ENCODE assay signal across 8 mouse cellular contexts in genomic region chr2:25271827-25272511, GRCm38 (mm10). TPM values are rescaled to one million over a fixed set of nuclear protein-coding genes. Genes with fewer than 3 reads are reported as not detected.
A peak's percentile ranks its signal among the peaks of the same experiment; 100 is the strongest.
DNase-seq lines count a peak whose midpoint lies in the region; ATAC-seq lines count a peak whose summit lies in the region.

TSS of gene Ssna1 (minus strand) at chr2:25272438.
TSS of gene Anapc2 (plus strand) at chr2:25272478.

- H3K79me2 ChIP-seq in macrophage (ENCODE audit: inconsistent target) = peaks cover 54% of the 10 kb centered on the region

- peaks cover 30% of the 10 kb centered on the region for H3K4me1 ChIP-seq in hindbrain, embryonic 16.5 days (ENCODE audit: control insufficient read depth, insufficient read depth, low read depth, low read length)

- peak within 1 kb of the TSS; percentile 87 for H3K9ac ChIP-seq in hindbrain, embryonic 16.5 days (ENCODE audit: low read depth, low read length)

- no peaks in the 10 kb centered on the region for H3K9me3 ChIP-seq in hindbrain, embryonic 16.5 days (ENCODE audit: control insufficient read depth, low read length)

- peaks cover 30% of the 10 kb centered on the region for H3K36me3 ChIP-seq in hindbrain, embryonic 16.5 days (ENCODE audit: control insufficient read depth, insufficient read depth, low read length)
- H3K36me3 ChIP-seq in macrophage (ENCODE audit: inconsistent target) = peaks cover 42% of the 10 kb centered on the region

- DNase-seq in WW6 (ENCODE audit: low read depth, low spot score) = peak; percentile 91
- DNase-seq in cerebellum, postnatal 4 days (ENCODE audit: low spot score in 2 of 2) = peak; percentile 97 to 99
- DNase-seq in gastrocnemius, adult 18-20 months (ENCODE audit: low spot score) = peak; percentile 97
- DNase-seq in left cerebral cortex, adult 18-20 months (ENCODE audit: low spot score in 2 of 2) = peak; percentile 98 to 99
- DNase-seq in right cerebral cortex, adult 18-20 months = peak; percentile 98
- DNase-seq in urinary bladder, postnatal 10 days (ENCODE audit: low spot score) = peak; percentile 95

- peak within 1 kb of the TSS; percentile 97 for H3K4me2 ChIP-seq in hindbrain, embryonic 16.5 days (ENCODE audit: low read length)

- H3K27ac ChIP-seq in hindbrain, embryonic 16.5 days (ENCODE audit: low read depth, low read length) = peak within 1 kb of the TSS; percentile 85
- peak within 1 kb of the TSS; percentile 64 for H3K27ac ChIP-seq in macrophage

- no peaks in the 10 kb centered on the region for H3K27me3 ChIP-seq in hindbrain, embryonic 16.5 days (replicated peaks; ENCODE audit: control insufficient read depth, insufficient read depth, low read length)

- peak within 1 kb of the TSS; percentile 83 for H3K4me3 ChIP-seq in hindbrain, embryonic 16.5 days (ENCODE audit: low read length)
- H3K4me3 ChIP-seq in macrophage (ENCODE audit: inconsistent target) = peak within 1 kb of the TSS; percentile 97

- WGBS in hindbrain, embryonic 16.5 days = under 1% methylated on average over 55 of the region's 55 CpGs
- under 1% methylated on average over 48 of the region's 55 CpGs for WGBS in macrophage (ENCODE audit: missing documents)

- ATAC-seq in hindbrain, embryonic 16.5 days = peak; percentile 96

RNA-seq across cellular contexts. Expression of gene Ssna1, which starts in this region (rescaled TPM):
- total RNA-seq in gastrocnemius, adult 18-20 months (2021) = 10 to 100 TPM; 27.9 to 30.9 TPM
- polyA plus RNA-seq in hindbrain, embryonic 16.5 days (2015; fragmentation: Nextera tagmentation; extraction: Ambion mirVana) = 181 and 183 TPM in 2 replicates
- 10 to 100 TPM; 57.6 to 70.5 TPM for total RNA-seq in left cerebral cortex, adult 18-20 months (2021)
- total RNA-seq in macrophage (2018; cell fraction: chromatin; rRNA removed) = 10 to 100 TPM in 17 of 26 experiments, 1 to 10 TPM in 9; 1.4 to 40.9 (median 14.4) TPM
- 10 to 100 TPM; 24.4 to 47.4 (median 37.5) TPM for total RNA-seq in macrophage (2018; cell fraction: cytosol; rRNA removed)
- total RNA-seq in macrophage (2018; cell fraction: nucleus; rRNA removed) = 10 to 100 TPM in 20 of 26 experiments, 1 to 10 TPM in 6; 5.7 to 40.4 (median 18.4) TPM
- polyA plus RNA-seq in macrophage (2018) = 26.0 to 60.7 TPM (median 55.7 TPM) in 3 replicates

RNA-seq across cellular contexts. Expression of gene Anapc2, which starts in this region (rescaled TPM):
- total RNA-seq in gastrocnemius, adult 18-20 months (2021) = 10 to 100 TPM; 27.6 to 30.4 TPM
- 137 and 147 TPM in 2 replicates for polyA plus RNA-seq in hindbrain, embryonic 16.5 days (2015; fragmentation: Nextera tagmentation; extraction: Ambion mirVana)
- 10 to 100 TPM; 87.1 to 87.2 TPM for total RNA-seq in left cerebral cortex, adult 18-20 months (2021)
- 100 to 1,000 TPM in 13 of 26 experiments, 10 to 100 TPM in 13; 59.0 to 173 (median 103) TPM for total RNA-seq in macrophage (2018; cell fraction: chromatin; rRNA removed)
- total RNA-seq in macrophage (2018; cell fraction: cytosol; rRNA removed) = 10 to 100 TPM; 29.0 to 67.6 (median 44.8) TPM
- 100 to 1,000 TPM in 5 of 26 experiments, 10 to 100 TPM in 21; 44.8 to 137 (median 73.1) TPM for total RNA-seq in macrophage (2018; cell fraction: nucleus; rRNA removed)
- polyA plus RNA-seq in macrophage (2018) = 51.0 to 59.8 TPM (median 54.1 TPM) in 3 replicates

Comparison
In these comparisons a context has a peak if more than half of its experiments do, and no peak if none do; other contexts are left out.
1. Peak in every context shown above with its lines: DNase-seq, ATAC-seq, H3K4me3 ChIP-seq and H3K27ac ChIP-seq.